Mouse (Mus musculus) limb, embryonic 11.5 days (tissue): ENCODE data around the gene Cd3eap. TPM values are rescaled to one million over a fixed set of nuclear protein-coding genes. Genes with fewer than 3 reads are reported as not detected.

ENCODE experiments used
- ATAC-seq: fragments of 200-750 bp; cut with Nextera tagmentation; 2 replicates; pipeline ENCODE4 v1.8.0; 2017; ENCODE audit warnings: low read depth; ENCODE audit not compliant: insufficient number of reproducible peaks, low FRiP score, low TSS enrichment
- DNase-seq: peaks from one replicate; pipeline ENCODE4 v3.0.0-alpha.2; 2015; ENCODE audit warnings: low spot score
- H3K27ac ChIP-seq: fragments of 300-500 bp; sonication (generic); replicated peaks from 2 replicates; pipeline ENCODE4 v1.5.1; 2014; ENCODE audit warnings: low read depth, mild to moderate bottlenecking, low read length
- H3K27me3 ChIP-seq: fragments of 300-500 bp; sonication (generic); 2 replicates; pipeline ENCODE4 v1.6.1; 2014; ENCODE audit warnings: mild to moderate bottlenecking, low read length, mixed read lengths; ENCODE audit not compliant: control insufficient read depth, insufficient read depth
- H3K36me3 ChIP-seq: fragments of 300-500 bp; sonication (generic); 2 replicates; pipeline ENCODE4 v1.6.1; 2014; ENCODE audit warnings: mild to moderate bottlenecking, low read length, moderate library complexity, mixed read lengths; ENCODE audit not compliant: control insufficient read depth, insufficient read depth
- H3K4me1 ChIP-seq: fragments of 300-500 bp; sonication (generic); 2 replicates; pipeline ENCODE4 v1.6.1; 2014; ENCODE audit warnings: low read length, mixed read lengths; ENCODE audit not compliant: control insufficient read depth, insufficient read depth
- H3K4me2 ChIP-seq: fragments of 300-500 bp; sonication (generic); 2 replicates; pipeline ENCODE4 v1.6.1; 2014; ENCODE audit warnings: low read depth, mild to moderate bottlenecking, moderate library complexity; ENCODE audit not compliant: severe bottlenecking
- H3K4me3 ChIP-seq: fragments of 300-500 bp; sonication (generic); 2 replicates; pipeline ENCODE4 v1.5.1; 2014; ENCODE audit warnings: low read depth, low read length
- H3K9ac ChIP-seq: fragments of 300-500 bp; sonication (generic); 2 replicates; pipeline ENCODE4 v1.6.1; 2014; ENCODE audit warnings: mild to moderate bottlenecking, low read length
- H3K9me3 ChIP-seq: fragments of 300-500 bp; sonication (generic); 2 replicates; pipeline ENCODE4 v1.6.1; 2016; ENCODE audit warnings: low read length; ENCODE audit not compliant: control insufficient read depth
- WGBS: fragments of 180-500 bp; shearing (Covaris S2); extraction: QIAGEN DNeasy Blood & Tissue Kit; methylation state at CpG from one replicate; pipeline ENCODE4 v1.1.7; 2014; 5-methylcytosine and 5-hydroxymethylcytosine counted together
- polyA plus RNA-seq: library from polyadenylated mRNA; unstranded; fragments of >200 nt; fragmentation: Nextera tagmentation; extraction: Ambion mirVana; gene quantifications from 2 replicates; pipeline ENCODE4 v1.2.1, GENCODE M21; 2014

Cd3eap gene
- polyA plus RNA-seq, 1 experiment from 2014 or later: 21.1 TPM

DNA sequence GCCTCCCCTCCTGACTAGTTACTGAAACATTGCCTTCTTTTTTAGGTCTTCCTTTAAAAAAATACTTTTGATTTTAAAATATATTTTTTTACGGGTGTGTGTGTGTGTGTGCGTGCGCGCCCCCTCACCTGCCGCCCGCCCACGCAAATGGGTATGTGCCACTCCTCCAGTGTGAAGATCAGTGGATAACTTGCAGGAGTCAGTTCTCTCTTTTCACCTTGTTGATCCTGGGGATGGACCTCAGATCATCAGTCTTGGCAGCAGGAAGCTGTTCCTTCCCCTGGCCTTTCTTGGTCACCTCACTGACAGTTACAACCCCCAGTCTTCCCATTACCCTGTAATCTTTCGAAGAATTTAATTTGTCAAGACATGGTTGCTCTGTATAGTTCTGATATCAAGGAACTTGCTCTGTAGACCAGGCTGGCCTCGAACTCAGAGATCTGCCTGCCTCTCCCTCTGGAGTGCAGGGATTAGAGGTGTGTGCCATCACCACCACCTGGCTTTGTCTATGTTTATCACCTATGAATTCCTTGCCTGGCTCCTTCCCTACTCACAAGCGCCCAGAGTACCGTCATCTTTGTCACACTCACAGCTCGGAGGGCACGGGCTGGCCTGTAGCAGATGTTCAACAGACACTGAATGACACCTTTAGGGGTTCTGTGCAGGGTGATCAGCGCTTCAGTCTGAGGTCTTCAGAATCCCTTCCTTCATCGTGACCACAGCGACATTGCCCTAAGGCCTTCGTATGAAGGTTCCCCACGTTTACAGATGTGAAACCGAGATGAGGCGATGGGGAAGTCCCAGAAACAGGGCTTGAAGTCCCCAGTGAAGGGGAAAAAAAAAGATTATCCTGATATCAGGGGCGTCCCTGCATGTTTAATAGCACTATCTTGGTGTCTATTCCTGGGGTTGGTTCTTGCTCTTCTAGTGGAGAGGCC, 33.8 kb downstream of the Cd3eap start:
- H3K9ac ChIP-seq: no peak overlapping the region
- no peaks in the 10 kb centered on the region for H3K9me3 ChIP-seq
- peaks cover 16% of the 10 kb centered on the region for H3K4me1 ChIP-seq
- 0 out of 2 replicates have a peak overlapping the region, but pooled peaks have one; percentile 65 for H3K4me2 ChIP-seq
- DNase-seq (no peak), ATAC-seq (no peak)
- H3K36me3 ChIP-seq: no peaks in the 10 kb centered on the region
- WGBS: 70% methylated on average over 21 of the region's 21 CpGs
- no peak overlapping the region for H3K27ac ChIP-seq
- H3K27me3 ChIP-seq: peaks cover 7% of the 10 kb centered on the region; the same call in 1 of the 2 replicates
- no peak overlapping the region for H3K4me3 ChIP-seq

DNA sequence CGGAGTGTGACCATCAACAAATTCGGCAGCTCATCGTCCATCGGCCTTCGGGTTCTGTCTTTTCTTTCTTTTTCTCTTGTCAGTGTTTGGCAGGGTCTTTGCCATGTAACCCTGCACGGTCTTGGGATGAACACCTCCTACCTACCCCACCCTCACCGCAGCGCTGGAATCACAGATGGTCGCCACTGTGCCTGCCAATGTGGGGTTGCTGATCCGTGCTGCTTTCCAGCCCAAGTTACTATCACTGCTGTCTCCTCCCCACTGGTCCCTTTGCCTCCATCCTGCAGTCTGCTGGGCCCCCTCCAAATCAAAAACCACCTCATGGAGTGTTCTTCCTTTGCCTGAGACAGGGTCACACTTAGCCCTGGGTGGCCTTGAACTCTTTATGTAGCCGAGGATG, 35.1 kb downstream of the Cd3eap start:
- Histone ChIP-seq H3K27ac (no peak overlapping the region), H3K4me1 (peaks cover 23% of the 10 kb centered on the region), H3K9me3 (no peaks in the 10 kb centered on the region), H3K4me2 (no peak overlapping the region), H3K36me3 (no peaks in the 10 kb centered on the region), H3K27me3 (peaks cover 8% of the 10 kb centered on the region; the same call in 1 of the 2 replicates), H3K4me3 (no peak overlapping the region), H3K9ac (no peak overlapping the region)
- DNase-seq (no peak), ATAC-seq (no peak)
- 88% methylated on average over 11 of the region's 11 CpGs for WGBS

DNA sequence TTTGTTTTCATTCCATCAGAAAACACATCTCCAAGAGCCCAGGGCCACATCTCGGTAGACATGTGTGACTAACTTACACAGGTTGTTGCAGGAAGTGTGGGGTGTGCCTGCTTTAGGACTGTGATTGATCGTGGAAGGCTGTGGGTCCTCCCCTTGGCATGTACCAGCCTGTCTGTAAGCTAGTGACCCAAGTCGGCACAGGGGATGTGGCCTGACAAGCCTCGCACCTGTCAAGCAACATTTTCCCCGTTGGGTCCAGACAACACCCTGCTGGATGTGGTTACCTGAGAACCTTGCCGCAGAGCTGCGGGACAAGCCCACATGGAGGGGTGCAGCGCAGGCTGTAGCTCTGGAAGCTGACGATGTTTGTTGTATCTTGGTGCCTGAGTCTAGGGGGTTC, 36.8 kb downstream of the Cd3eap start:
- Histone ChIP-seq H3K27ac (no peak overlapping the region), H3K27me3 (peaks cover 9% of the 10 kb centered on the region; the same call in 1 of the 2 replicates), H3K9ac (no peak overlapping the region), H3K4me3 (no peak overlapping the region), H3K36me3 (no peaks in the 10 kb centered on the region), H3K4me1 (peaks cover 20% of the 10 kb centered on the region), H3K9me3 (no peaks in the 10 kb centered on the region), H3K4me2 (no peak overlapping the region)
- 49% methylated on average over 9 of the region's 9 CpGs for WGBS
- no peak for DNase-seq
- ATAC-seq: no peak

DNA sequence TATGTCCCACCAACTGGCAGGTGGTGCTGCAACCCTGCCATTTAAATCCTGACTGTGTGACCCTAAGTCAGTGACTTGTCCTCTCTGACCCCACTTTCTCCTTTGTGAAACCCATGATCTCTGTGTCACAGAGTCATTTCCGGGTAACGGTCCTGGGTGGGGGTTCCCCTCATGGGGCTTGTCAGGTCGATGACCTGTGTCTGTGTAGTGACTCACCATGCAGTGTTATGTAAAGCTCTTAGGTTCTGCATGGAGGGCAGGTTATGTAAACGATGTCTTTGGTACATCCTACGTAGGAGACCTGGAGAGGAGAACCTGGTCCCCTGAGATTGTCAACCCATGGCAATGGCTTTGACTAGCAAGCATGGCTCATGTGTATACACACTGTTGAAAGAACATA, 37.8 kb downstream of the Cd3eap start:
- Histone ChIP-seq H3K4me3 (no peak overlapping the region), H3K36me3 (no peaks in the 10 kb centered on the region), H3K4me1 (peaks cover 11% of the 10 kb centered on the region), H3K27ac (no peak overlapping the region), H3K4me2 (no peak overlapping the region), H3K27me3 (peaks cover 9% of the 10 kb centered on the region; the same call in 1 of the 2 replicates), H3K9me3 (no peaks in the 10 kb centered on the region), H3K9ac (no peak overlapping the region)
- 68% methylated on average over 5 of the region's 5 CpGs for WGBS
- no peak for DNase-seq
- ATAC-seq: no peak

DNA sequence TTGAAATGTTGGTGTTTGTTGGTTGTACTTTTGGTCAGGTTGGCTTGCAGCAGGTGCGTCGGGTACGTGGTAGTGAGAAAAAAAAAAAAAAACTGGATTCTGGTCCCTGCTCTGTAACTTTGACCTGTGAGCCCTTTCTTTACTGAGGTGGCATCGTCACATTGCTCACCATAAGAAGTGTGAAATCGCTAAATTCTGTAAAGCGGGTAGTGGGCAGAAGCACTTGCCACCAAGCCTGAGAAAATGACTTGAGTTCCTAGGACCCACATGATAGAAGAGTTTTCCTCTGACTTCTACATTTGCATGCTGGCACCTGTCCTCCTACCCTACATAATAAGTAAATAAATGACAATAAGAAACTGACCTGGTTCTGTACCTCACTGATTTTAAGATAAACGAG, 38.6 kb downstream of the Cd3eap start:
- H3K27ac ChIP-seq: no peak overlapping the region
- no peak for DNase-seq
- H3K9me3 ChIP-seq: no peaks in the 10 kb centered on the region
- ATAC-seq: no peak
- no peak overlapping the region; the same call in 1 of the 2 replicates for H3K4me3 ChIP-seq
- 40% methylated on average over 7 of the region's 7 CpGs for WGBS
- H3K27me3 ChIP-seq: peaks cover 9% of the 10 kb centered on the region; the same call in 1 of the 2 replicates
- H3K4me1 ChIP-seq: 0 out of 2 replicates have a peak, but pooled peaks cover 7% of the 10 kb centered on the region
- no peaks in the 10 kb centered on the region for H3K36me3 ChIP-seq
- no peak overlapping the region for H3K9ac ChIP-seq
- H3K4me2 ChIP-seq: peak overlapping the region; percentile 83; the same call in 1 of the 2 replicates

DNA sequence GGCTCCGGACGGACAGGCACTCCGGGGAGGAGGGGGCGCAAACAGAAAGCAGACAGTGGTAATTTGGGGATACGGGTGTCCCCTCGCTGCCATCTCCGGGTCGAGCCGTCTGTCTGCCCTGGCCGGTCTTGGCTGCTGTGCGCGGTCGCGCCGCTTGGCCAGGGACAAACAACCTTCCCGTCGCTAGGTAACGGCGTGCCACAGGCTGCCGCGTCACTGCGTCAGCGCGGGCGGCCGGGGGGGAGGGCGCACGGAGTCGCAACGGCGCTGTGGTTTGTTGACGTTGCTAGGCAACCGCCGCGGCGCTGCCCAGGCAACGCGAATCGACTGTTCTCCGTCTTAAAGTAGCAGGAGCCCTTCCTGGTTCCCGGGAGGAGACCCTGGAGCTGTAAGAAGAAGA, 39.4 kb downstream of the Cd3eap start:
- H3K27ac ChIP-seq: no peak overlapping the region
- ATAC-seq (peak; percentile 85), DNase-seq (peak; percentile 98)
- no peaks in the 10 kb centered on the region for H3K36me3 ChIP-seq
- peak overlapping the region; percentile 57 for H3K9ac ChIP-seq
- no peaks in the 10 kb centered on the region for H3K9me3 ChIP-seq
- H3K4me1 ChIP-seq: 0 out of 2 replicates have a peak, but pooled peaks cover 7% of the 10 kb centered on the region
- WGBS: 1% methylated on average over 41 of the region's 41 CpGs
- H3K4me2 ChIP-seq: peak overlapping the region; percentile 83
- peaks cover 9% of the 10 kb centered on the region; the same call in 1 of the 2 replicates for H3K27me3 ChIP-seq
- peak overlapping the region; percentile 34 for H3K4me3 ChIP-seq

DNA sequence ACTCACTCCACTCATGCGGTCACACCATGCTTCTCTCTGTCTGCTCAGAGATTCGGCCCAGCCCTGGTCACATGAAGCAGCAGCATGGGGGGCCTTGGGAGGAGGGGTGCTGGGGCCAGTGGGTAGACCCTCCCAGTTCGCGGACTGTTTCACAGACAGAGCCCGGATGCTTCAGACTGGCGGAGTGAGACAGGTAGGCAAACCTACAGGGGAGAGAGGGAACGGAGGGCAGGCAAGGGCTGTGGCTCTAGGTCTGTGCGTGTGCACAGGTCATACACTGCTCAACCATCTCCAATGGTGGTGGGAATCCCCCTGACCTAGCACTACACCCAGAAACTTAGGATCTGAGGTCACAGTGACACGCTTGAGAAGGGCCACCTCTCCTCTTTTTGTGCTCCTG, 39.8 kb downstream of the Cd3eap start:
- Histone ChIP-seq H3K9me3 (no peaks in the 10 kb centered on the region), H3K4me1 (0 out of 2 replicates have a peak, but pooled peaks cover 7% of the 10 kb centered on the region), H3K27me3 (peaks cover 9% of the 10 kb centered on the region; the same call in 1 of the 2 replicates), H3K4me2 (peak overlapping the region; percentile 83), H3K36me3 (no peaks in the 10 kb centered on the region), H3K4me3 (peak overlapping the region; percentile 34), H3K9ac (peak overlapping the region; percentile 57), H3K27ac (no peak overlapping the region)
- DNase-seq (no peak), ATAC-seq (peak; percentile 67; the same call in 1 of the 2 replicates)
- WGBS: 13% methylated on average over 9 of the region's 9 CpGs

DNA sequence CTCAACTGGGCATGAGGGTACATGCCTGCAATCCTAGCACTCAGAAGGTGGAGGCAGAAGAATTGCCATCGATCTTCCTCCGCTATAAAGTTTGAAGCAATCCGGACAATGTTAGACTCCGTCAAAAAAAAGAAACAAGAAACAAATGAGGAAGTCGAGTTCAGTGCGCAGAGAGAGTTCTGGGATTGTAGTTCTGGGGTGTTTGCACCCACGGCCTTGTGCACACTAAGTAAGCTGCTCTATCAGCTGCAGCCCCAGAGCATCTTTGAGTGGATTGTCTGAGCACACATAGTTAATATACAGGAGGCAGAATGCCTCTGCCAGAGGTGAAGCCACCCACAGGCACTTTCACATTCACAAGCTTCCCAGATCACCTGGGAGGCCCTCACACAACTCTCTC, 40.6 kb downstream of the Cd3eap start:
- 82% methylated on average over 7 of the region's 7 CpGs for WGBS
- no peak overlapping the region for H3K27ac ChIP-seq

More for the DNA sequence above, 40.6 kb downstream of the Cd3eap start:
- H3K36me3 ChIP-seq: no peaks in the 10 kb centered on the region
- H3K9me3 ChIP-seq: no peaks in the 10 kb centered on the region
- ATAC-seq: no peak
- H3K4me1 ChIP-seq: 0 out of 2 replicates have a peak, but pooled peaks cover 7% of the 10 kb centered on the region
- H3K4me3 ChIP-seq: no peak overlapping the region
- H3K4me2 ChIP-seq: no peak overlapping the region
- peaks cover 9% of the 10 kb centered on the region; the same call in 1 of the 2 replicates for H3K27me3 ChIP-seq
- no peak for DNase-seq
- no peak overlapping the region for H3K9ac ChIP-seq
